Mouse (Mus musculus) right cerebral cortex, postnatal 10 days (tissue): Measurements from ENCODE around the gene Maml3.

Experiments used
- DNase-seq, 2 experiments: peaks; one replicate each; pipeline ENCODE4 v3.0.0; 2021; ENCODE audit warnings: low spot score in 2 of 2

Maml3 gene

DNA sequence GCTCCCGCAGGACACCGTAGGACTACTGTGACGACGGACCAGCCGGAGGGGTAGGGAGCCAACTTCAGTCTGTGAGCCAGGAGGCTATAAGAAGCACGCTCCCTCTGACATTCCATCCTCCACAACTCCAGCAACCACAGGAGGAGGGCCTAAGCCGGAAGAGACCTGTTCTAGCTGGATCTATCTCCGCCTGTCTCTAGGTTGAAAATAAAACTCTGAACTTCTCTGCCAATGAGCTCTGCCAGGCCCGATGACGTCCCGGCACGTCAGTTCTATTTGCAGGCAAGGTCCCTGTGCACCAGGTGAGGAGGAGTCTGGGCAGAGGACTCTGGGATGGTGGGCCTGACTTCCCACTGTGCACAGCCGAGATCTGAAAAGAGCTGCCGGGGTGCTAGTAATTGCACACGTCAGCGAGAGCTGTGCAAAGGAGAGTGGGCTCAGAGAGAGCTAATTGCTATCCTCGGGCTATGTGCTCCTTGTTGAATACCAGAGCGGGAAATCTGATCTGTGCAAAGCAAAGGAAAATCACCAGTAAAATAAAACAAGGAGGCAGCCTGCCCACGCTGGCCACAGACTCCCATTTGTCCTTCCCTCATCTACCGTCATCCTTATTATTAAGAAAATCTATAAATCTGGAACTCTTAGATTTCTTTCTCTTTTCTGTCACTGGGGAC, 58.7 kb downstream of the Maml3 start:
- peak; percentile 86 to 93 for DNase-seq

DNA sequence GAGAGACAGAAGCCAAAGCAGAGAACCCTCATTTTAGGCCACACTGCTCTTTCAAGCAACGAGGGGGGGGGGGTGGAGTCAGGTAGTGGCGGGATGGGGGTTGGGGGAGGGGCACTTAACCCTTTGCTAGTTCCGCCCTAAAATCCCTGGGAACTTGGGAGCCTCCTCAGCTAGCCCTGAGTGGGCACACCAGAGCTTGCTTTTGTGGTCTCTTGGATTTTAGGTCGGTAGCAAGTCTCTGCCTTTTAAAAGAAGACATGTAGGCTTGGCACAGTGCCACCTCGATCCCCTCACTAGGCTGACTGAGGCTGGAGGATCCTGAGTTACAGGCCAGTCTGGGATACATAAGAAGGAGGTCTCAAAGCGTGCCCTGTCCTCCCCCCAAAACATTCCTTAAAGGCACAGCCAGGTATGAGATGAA, 59.6 kb downstream of the Maml3 start:
- peak; percentile 59 to 68 for DNase-seq

DNA sequence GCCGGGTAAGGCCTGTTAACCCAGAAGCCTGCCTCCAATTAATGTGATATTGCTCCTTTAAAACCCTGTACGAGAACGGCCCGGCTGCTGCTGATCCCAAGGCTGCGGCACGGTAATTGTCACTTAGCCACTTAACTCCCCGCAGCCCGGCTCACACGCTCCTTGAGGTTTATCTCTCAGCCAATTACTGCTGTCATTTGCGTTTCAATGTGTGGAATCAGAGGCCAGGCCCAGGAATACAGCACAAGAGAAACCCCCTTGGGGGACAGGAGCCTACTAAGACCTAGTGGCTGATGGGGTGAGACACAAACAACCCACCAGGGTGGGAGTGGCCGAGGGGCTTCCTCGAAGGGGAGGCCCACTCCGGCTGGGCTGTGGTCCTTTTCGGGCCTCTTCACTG, 60.2 kb downstream of the Maml3 start:
- peak in 1 of 2 experiments; percentile 43 for DNase-seq

DNA sequence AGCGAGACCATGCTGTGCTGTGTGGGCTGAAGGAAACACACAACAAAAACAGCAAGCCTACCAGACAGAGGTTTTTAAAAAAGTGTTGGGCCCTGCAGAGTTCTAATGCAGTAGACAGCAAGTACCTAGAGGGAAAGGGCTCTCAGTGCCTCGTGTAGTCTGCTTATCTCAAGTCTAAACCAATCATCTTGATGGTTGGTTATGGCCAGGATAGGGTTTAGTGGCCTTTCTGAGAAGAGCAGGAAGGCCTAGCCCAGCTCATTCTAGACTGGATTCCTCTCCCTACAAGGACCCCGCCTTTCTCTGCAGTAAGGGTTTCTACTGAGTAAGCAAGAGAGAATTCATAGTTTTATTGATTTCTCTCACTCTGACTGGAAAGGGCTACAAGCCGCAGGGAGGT, 61.0 kb downstream of the Maml3 start:
- no peak for DNase-seq

DNA sequence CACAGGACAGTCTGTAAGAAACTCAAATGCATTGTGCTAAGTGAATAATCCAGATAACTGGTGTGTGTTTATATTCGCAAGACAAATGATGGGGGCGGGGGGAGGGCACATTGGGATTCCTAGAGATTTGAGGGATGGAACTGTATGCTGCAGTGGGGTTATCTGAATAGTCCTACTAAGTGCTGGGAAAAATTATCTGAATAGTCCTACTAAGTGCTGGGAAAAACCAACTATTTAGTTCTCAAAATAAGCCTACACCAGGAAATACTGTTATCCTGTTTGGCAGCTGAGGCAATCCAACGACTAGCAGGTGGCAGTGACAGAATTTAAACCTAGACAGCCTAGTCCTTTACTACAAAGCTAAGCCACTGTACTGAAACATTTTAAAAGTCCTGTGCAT, 62.2 kb downstream of the Maml3 start:
- no peak for DNase-seq

DNA sequence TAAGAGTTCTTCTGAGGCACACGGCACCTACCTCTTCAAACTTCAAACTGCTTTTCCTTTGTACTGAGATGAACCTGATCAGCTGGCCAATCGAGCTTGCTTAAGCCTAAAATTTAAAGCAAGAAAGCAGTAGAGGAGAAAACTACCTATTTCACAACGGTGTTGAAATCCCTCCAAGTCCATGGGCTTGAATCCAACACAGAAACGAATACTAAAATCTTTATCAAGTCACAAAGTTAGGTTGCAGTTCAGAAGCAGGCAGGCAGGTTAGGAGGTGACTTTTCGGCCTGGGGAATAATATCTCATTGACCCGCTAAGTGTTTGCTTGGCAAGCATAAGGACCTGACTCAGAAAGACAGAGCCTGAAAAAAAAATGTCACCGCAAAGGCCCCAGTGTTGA, 64.9 kb downstream of the Maml3 start:
- DNase-seq = no peak

DNA sequence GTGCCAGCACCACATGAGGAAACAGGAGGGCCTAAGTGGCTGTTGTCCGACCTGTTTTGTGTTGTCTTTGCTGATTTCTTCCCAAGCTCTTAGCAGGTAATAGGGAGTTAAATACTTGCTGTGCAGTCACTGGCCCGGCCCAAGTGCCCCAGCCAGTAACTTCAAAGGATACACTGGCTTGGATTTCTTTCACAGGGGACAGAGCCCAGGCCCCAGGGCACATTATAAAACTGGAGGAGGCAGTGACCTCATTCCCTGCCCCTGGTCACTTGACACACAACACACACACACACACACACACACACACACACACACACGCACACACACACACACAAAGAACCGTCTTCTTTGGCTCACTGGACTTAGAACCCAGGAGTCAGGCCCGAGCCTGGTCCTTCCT, 67.6 kb downstream of the Maml3 start:
- no peak for DNase-seq

DNA sequence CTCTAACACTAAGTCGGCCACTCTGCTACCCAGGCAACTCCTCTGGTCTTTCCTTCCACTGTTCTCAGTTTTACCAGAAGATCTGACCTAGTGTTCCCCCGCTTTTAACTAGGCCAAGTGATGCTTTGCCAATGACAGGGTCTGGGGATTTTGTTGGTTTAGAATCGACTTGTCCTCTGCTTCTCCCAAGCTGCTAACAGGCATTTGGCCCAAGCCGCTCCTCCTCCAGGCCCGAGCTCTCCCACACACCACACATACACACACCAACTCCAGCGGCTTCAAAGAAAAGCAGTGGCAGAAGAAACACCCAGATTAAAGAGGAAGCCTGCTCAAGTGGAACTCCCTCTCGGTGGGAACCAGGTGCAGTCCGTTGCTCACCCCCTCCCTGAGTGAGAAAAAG, 69.5 kb downstream of the Maml3 start:
- no peak for DNase-seq

DNA sequence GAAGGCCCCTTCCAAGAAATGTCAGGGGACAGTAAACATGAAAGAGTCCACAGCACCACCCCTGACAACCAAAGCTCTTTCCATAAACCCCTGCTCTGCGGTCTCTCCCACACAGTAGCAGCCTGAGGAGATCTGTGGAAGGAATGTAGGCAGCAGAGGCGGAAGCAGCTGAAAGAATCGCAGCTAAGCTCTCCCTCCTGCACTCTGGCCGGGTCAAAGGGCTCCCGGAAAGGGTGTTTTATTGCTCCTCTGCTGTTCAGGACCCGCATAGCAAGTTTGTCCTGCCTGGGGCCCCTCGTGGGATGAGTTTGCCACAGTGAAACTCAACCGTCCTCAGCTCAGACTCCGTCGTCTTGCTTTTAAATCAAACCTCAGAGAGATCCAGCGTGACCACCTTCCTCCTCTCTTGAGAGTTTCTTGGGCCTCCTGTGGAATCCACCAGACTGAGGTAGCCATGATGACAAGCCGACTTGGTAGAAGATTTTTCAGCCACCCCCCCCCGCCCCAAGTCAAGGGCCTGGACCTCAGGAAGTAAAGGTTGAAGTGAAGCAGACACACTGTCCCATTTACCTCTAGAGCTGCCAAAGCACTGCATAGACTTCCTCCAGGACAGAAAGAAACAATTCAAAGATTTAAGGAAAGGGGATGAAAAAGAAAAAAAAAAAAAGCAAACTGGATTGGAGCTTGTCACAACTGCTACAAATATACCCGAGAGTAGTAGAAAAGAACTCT, 70.9 kb downstream of the Maml3 start:
- no peak for DNase-seq

DNA sequence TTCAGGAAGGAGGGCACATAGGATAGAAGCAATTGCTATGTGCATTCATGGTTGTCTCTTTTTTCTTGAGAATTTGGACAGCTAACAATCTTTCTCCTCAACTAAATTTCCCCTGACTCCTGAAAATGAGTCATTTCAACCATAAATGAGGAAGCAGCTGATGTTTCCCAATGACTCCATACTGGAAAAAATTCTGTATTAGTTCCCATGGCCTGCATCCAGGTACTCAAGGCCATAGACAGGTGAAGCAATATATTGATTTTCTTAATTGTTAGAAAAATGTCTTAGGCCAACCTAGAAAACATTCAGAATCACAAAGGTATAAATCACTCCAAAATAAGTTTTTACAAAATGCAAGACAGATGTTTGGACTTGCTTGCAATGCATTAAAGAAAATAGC, 73.5 kb downstream of the Maml3 start:
- no peak for DNase-seq

DNA sequence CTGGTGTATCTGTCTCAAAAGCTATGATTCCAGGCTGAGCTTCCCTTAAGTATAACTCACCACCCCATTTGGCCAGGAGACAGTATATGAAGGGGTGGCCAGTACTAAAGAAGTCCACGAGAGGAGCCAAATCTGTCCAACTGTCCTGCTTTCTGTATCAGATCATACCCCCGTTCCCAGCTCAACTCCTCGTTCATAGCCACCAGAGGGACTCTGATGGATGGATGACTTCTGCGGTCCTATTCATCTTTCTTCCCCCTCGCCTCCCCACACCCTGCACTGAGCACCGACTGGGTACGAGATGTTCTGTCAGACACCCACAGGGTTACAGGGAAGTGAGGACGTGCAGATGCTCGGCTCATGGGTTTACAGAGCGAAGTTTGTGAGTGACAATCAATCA, 74.8 kb downstream of the Maml3 start:
- DNase-seq = no peak

DNA sequence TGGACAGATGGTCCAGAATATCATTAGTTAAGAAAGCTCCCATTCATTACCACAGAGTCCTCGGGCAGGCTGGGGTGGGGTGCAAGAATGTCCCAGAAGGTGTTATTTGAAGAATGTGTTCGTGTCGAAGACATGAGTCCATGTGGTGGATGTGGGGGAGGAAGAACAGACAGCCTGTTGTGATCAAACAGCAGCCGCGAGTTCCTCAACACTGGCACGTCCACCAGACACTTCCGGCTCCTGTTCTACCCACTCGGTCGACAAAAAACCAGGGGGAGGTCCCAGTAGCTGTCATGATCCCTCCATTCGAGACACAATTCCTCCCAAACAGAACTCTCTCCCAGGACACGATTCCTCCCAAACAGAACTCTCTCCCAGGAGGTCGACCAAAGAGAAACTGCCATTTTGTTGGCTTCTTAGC, 75.2 kb downstream of the Maml3 start:
- DNase-seq = peak; percentile 65 to 82

DNA sequence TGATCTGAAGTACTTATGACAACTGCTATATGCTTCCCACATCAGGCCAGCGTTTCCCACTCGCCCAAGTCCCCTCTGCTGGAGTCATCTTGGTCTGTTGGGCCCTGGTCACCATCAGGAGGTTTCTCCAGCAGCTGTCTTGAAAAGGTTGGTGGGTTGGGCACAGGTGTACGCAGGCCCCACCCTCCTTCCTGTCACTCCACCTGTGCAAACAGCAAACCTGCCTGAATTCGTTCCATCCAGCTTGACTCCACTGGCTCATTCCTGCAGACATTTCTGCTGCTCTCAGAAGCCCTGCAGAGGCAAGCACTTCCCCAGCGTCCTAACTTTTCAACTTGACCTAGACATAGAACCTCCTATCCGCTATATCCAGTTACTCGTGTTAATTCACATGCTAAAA, 76.9 kb downstream of the Maml3 start:
- DNase-seq = no peak

DNA sequence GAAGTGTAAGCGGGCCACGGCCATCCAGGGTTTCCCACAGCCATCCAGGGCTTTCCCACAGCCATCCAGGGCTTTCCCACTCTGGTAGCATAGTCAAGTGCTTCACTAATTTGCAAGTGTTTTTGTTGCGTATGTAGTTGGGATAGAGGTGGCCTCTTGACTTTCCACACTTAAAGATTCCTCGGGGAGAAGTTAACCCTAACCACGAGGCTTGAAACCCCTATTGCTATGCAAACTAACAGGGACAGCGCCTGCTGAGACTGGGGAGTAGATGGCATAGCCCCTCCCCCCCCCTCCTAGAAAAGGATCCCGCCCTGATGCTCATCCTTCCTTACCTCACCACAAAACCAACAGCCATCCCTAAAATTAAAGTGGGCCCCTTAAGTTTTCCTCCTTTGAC, 82.4 kb downstream of the Maml3 start:
- DNase-seq = no peak

DNA sequence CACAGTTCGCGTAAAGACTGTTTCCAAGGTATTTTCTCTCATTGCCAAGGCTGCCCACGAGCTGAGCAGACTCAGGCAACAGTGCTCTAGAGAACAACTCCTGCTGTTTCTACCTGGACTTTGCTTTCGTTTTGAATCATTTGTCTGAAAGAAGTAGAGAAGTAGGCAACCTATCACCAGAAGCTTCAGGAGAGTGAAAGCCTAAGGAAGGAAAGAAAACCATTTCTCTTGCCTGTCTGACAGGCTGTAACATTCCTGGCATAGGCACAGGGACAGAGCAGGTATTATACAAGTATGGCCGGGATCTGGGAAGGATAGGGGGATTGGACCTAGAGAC, 86.8 kb downstream of the Maml3 start:
- DNase-seq = no peak

DNA sequence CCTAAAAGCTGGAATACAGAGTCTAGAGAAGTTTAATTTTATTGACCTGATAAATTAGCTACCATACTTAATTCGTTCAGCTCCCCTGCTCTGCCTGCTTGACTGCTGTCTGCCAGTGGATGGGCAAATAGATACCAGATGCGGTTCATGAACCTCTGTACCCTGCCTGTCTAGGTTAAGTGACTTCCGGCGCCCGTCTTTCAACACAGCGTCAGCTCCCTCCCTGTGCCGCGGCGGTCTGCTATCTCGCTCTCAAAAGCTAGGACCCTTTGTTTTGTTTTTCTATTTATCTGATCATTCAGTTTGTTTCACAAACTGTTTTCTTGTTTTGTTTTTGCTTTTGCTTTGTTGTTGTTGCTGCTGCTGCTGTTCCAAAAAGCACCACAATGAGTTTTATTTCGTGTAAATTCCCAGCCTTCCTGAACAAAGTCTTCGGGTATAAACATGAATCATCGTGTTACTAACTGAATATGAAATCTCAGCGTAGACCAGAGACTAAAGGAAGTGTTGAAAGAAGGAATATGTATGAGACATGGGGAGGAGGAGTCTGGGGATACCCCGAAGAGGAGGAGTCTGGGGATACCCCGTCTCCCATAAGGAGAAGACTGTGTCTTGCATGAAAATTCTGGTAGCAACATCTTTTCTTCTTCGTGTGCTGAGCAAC, 87.3 kb downstream of the Maml3 start:
- no peak for DNase-seq

DNA sequence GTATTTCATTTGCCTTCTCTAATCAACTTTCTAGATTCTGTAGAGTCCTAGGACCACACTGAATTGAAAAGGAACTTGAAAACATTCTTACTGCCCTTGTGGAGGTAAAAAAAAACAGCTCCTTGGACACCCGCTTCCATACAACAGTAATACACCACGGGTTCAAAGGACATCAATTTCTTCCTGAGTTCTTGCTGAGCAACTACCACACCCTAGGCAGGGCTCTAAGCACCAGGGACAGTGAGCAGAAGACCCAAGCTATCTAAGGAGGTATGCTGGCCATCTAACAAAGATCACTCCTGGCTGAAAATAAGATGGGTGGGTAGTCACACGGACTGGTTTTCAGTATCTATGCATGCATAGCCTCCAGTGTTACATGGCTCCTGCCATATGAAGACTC, 88.7 kb downstream of the Maml3 start:
- DNase-seq = no peak

DNA sequence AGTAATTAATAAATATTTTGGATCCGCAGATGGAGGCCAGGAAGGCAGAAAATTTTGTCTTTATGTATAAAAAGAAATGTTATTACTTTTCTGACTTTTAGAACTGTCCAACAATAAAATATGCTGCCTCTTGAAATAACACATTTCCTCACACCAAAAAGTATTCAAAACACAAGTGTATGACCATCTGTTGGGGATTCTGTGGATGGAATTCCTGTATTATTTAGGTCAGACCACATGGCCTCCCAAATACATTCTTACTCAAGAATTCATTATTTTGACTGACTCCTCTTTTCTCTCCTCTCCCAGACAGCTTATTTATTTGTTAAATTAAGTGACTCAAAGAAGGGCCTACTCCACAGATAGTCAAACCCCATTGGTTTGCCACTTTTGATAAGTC, 89.3 kb downstream of the Maml3 start:
- no peak for DNase-seq

DNA sequence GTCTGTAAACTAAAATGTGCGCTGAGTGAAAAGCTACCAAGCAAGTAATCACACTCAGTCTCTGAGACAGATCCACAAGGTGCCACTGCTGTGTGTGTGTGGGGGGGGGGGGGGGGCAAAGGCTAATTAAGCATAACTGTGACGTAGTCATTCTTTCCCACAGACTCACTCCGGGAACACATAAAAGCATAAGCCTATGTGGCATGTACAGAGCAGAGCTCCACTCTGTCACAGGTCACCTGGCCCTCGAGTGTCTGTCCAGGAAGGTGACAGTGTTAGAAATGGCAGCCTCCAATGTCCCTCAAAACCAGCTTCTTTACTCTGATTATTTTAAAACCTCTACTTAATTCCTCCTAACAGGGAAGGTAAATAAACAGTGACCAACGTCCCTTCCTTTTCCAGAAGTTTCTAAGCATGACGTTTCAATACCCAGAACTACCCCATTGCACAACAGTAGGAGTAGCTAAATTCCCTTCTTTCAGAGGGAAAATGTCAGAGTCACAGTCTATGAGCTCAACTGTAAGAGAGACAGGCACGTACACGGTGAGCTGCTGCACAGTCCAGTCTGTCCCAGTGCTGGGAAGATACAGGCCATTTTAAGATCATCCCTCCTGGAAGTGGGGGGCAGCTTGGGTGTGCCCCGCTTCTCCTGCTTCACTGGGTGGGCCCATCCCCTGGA, 93.7 kb downstream of the Maml3 start:
- DNase-seq = no peak

DNA sequence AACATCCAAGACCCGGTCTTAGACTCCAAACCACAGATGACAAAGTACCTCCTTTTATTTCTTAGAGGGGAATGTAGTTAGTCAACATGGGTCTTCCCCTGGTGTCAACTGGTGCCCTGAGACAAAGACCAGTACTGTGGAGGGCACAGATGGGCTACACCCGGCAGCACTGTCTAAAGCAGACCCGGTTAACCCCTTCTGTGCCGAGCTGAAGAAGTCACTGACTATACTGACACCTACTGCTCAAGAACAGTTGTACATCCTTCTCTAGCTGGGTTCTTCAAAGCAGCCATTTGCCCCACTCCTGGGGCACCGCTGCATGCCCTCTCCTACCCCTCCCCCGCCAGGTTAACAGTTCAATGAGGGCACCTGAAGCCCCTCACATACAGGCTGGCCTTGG, 95.6 kb downstream of the Maml3 start:
- DNase-seq = peak; percentile 75 to 85

DNA sequence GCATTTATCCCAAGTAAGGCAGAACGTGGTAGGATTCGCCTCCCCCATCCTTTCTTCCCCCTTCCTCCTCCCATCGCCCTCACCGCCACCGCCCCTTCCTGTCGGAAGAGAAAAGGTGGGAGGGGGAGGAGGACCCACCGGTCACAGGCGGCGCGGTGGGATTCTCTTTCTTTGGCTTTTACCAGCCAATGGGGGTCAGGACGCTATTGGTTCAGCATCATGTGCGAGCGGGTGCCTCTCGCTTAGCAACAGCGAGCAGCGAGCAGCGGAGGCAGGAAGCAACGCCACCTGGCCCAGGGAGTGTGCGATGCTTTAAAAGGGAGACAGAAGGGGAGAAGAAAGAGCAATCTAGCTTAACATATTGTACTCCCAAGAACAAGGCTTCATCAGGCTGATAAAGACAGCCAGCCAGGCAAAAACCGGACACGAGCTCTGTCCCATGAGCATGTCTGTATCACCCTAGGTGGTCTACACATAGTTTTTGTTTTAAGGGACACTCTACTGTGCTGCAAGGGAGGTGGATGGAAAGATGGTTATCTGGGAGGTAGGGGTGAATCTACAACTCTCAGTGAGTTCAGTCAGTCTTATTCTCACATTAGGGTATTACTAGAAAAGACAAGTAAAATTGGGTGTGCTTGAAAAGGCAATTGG, 97.1 kb downstream of the Maml3 start:
- peak; percentile 89 to 93 for DNase-seq

DNA sequence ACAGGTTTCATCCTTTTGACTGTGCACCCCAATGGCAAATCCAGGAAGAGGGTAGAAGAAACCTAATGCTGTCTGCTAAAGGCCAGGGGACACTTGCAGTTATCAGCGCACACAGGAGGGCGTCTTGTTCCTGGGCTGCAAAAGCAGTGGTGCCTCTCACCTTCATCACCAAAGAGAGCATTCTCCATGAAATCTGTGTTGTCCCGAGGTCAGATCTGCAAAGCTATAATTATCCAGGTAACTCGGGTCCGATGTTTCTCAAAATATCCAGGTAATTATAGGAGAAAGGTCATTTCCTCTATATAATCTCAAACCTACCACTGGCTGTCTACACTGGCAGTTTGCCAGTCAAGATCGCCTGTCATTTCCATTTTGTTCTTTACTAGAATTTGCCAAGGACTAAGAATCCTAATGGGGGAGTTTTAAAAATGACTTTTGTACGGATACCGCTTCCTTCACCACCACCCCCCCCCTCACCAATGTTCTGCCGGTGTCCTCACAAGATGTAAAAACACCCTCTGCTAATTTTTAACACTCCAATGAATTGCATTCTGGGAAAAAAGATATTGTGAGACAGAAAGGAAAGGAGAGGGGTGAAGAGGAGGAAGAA, 98.0 kb downstream of the Maml3 start:
- no peak for DNase-seq
